Mouse (Mus musculus): ENCODE results near the gene Ephb6. TPM values are rescaled to one million over a fixed set of nuclear protein-coding genes. Genes with fewer than 3 reads are reported as not detected.
A peak's percentile ranks its signal among the peaks of the same experiment; 100 is the strongest.

The Ephb6 gene
- total and polyA plus RNA-seq, 3 experiments = 0.46 to 1.2 TPM; not detected in 1

DNA sequence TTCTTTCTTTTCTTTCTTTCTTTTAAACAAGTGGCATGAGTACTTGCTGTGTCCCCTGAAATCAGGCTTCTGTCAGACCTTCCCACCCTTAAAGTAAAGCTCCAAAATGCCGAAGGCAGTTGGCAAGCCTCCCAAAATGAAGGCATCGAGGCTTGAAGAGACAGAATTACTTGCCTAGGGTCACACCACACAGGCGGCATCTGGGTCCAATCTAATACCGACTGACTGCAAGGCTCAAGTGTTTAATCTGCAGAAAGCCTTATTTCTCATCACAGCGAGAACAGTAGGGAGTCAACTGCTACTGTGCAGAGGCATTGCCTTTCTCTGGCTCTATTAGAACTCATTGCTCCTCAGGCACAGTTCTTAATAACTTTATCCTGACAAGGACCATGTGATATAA lies 28.0 kb upstream of the Ephb6 start:
- no peaks in the 10 kb centered on the region for H3K4me1 ChIP-seq (ENCODE audit: insufficient read depth, low read depth, low read length)
- H3K4me3 ChIP-seq (ENCODE audit: low read depth, low read length) = no peak overlapping the region
- ATAC-seq (ENCODE audit: extremely low read depth, insufficient number of reproducible peaks, low FRiP score, poor library complexity, severe bottlenecking) (no peak), DNase-seq (ENCODE audit: low spot score) (no peak)
- H3K27me3 ChIP-seq (ENCODE audit: insufficient read depth, low read length) = no peaks in the 10 kb centered on the region
- H3K36me3 ChIP-seq (replicated peaks) = no peaks in the 10 kb centered on the region
- no peak for TF ChIP-seq GATA1 (IDR thresholded peaks at IDR 0.05; ENCODE audit: borderline replicate concordance, low read length)
- TF ChIP-seq CTCF (IDR thresholded peaks at IDR 0.05; ENCODE audit: low read depth, low read length) = no peak
- no peak for TF ChIP-seq POLR2AphosphoS5 (IDR thresholded peaks at IDR 0.05; ENCODE audit: insufficient replicate concordance, low read depth, low read length)
- TF ChIP-seq GATA2 (IDR thresholded peaks at IDR 0.05; ENCODE audit: borderline replicate concordance, low read depth, low read length) = no peak
- TF ChIP-seq TAL1 (conservative IDR thresholded peaks at IDR 0.05; ENCODE audit: low read depth, low read length) = no peak
- H3K9me3 ChIP-seq (replicated peaks) = no peaks in the 10 kb centered on the region

- no peaks in the 10 kb centered on the region for H3K36me3 ChIP-seq (replicated peaks)
- no peak for DNase-seq (ENCODE audit: low spot score)
- ATAC-seq (ENCODE audit: extremely low read depth, insufficient number of reproducible peaks, low FRiP score, poor library complexity, severe bottlenecking) = no peak
Measured at GRCm38 (mm10) chr6:41581295-41581694, 24.0 kb upstream of the Ephb6 start.

DNA sequence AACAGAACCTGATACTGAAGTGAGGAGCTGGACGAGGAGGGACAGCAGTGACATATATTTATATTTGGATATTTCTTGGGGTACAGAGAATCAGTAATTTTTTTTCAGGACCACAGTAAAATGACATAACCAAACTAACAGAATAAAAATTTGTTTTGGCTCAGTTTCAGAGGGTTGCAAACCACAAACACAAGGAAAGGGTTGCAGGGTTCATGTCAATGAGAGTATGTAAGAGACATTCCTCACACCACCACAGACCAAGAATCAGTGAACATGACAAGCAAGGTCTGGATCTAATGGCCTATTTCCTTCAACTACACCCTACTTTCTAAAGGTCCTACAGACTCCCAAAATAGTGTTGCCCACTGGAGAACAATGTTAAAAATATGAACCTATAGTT lies 23.1 kb upstream of the Ephb6 start:
- no peak overlapping the region for H3K4me3 ChIP-seq (ENCODE audit: low read depth, low read length)
- TF ChIP-seq CTCF (IDR thresholded peaks at IDR 0.05; ENCODE audit: low read depth, low read length) (no peak), GATA1 (IDR thresholded peaks at IDR 0.05; ENCODE audit: borderline replicate concordance, low read length) (no peak), GATA2 (IDR thresholded peaks at IDR 0.05; ENCODE audit: borderline replicate concordance, low read depth, low read length) (no peak), TAL1 (conservative IDR thresholded peaks at IDR 0.05; ENCODE audit: low read depth, low read length) (no peak)
- DNase-seq (ENCODE audit: low spot score) = no peak
- H3K9me3 ChIP-seq (replicated peaks) = no peaks in the 10 kb centered on the region
- ATAC-seq (ENCODE audit: extremely low read depth, insufficient number of reproducible peaks, low FRiP score, poor library complexity, severe bottlenecking) = no peak
- H3K27me3 ChIP-seq (ENCODE audit: insufficient read depth, low read length) = peaks cover under 1% of the 10 kb centered on the region; the same call in 1 of the 2 replicates
- no peaks in the 10 kb centered on the region for H3K4me1 ChIP-seq (ENCODE audit: insufficient read depth, low read depth, low read length)
- H3K36me3 ChIP-seq (replicated peaks) = no peaks in the 10 kb centered on the region

More at GRCm38 (mm10) chr6:41581295-41581694, 24.0 kb upstream of the Ephb6 start:
- no peak for TF ChIP-seq TAL1 (conservative IDR thresholded peaks at IDR 0.05; ENCODE audit: low read depth, low read length)
- TF ChIP-seq POLR2AphosphoS5 (IDR thresholded peaks at IDR 0.05; ENCODE audit: insufficient replicate concordance, low read depth, low read length) = no peak
- no peak for TF ChIP-seq CTCF (IDR thresholded peaks at IDR 0.05; ENCODE audit: low read depth, low read length)
- no peak for TF ChIP-seq GATA2 (IDR thresholded peaks at IDR 0.05; ENCODE audit: borderline replicate concordance, low read depth, low read length)
- no peak for TF ChIP-seq GATA1 (IDR thresholded peaks at IDR 0.05; ENCODE audit: borderline replicate concordance, low read length)
- no peaks in the 10 kb centered on the region for H3K9me3 ChIP-seq (replicated peaks)
- H3K4me3 ChIP-seq (ENCODE audit: low read depth, low read length) = no peak overlapping the region
- H3K4me1 ChIP-seq (ENCODE audit: insufficient read depth, low read depth, low read length) = no peaks in the 10 kb centered on the region
- no peaks in the 10 kb centered on the region for H3K27me3 ChIP-seq (ENCODE audit: insufficient read depth, low read length)

- H3K36me3 ChIP-seq (replicated peaks) = no peaks in the 10 kb centered on the region
- peak overlapping the region; percentile 74 for H3K4me3 ChIP-seq (ENCODE audit: low read depth, low read length)
- DNase-seq (ENCODE audit: low spot score) (peak; percentile 18), ATAC-seq (ENCODE audit: extremely low read depth, insufficient number of reproducible peaks, low FRiP score, poor library complexity, severe bottlenecking) (peak; percentile 62)
- no peaks in the 10 kb centered on the region for H3K9me3 ChIP-seq (replicated peaks)
- TF ChIP-seq TAL1 (conservative IDR thresholded peaks at IDR 0.05; ENCODE audit: low read depth, low read length) = no peak
- no peak for TF ChIP-seq POLR2AphosphoS5 (IDR thresholded peaks at IDR 0.05; ENCODE audit: insufficient replicate concordance, low read depth, low read length)
- no peak for TF ChIP-seq GATA2 (IDR thresholded peaks at IDR 0.05; ENCODE audit: borderline replicate concordance, low read depth, low read length)
- no peak for TF ChIP-seq GATA1 (IDR thresholded peaks at IDR 0.05; ENCODE audit: borderline replicate concordance, low read length)
- 0 out of 2 replicates have a peak, but pooled peaks have one; percentile 6 for TF ChIP-seq CTCF (IDR thresholded peaks at IDR 0.05; ENCODE audit: low read depth, low read length)
- H3K4me1 ChIP-seq (ENCODE audit: insufficient read depth, low read depth, low read length) = peaks cover 20% of the 10 kb centered on the region
- H3K27me3 ChIP-seq (ENCODE audit: insufficient read depth, low read length) = peaks cover 39% of the 10 kb centered on the region
Measured at GRCm38 (mm10) chr6:41604401-41605050, 756 bp upstream of the Ephb6 start.

- H3K4me3 ChIP-seq (ENCODE audit: low read depth, low read length) = peak overlapping the region; percentile 74; the same call in 1 of the 2 replicates
Measured at GRCm38 (mm10) chr6:41605794-41606104, 467 bp downstream of the Ephb6 start.

DNA sequence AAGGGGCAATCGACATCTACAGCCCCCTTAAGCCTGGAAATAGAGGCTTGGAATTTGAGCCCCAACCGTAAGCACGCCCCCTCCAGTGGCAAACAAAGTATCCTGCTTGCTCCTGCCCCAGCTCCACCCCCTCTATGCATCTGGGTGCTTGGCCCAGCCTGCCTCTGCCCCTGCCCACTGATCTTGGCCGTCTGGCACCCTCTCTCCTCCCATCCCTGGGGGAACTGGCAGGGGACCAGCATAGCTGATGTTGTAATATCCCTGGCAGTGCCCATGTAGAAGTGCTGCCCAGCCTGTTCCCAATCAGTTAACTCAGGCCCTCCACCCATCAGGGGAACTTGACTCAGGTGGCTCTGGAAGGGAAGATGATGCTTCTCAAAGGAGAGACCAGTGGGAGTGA lies 932 bp downstream of the Ephb6 start:
- Histone ChIP-seq H3K27me3 (ENCODE audit: insufficient read depth, low read length) (peaks cover 34% of the 10 kb centered on the region), H3K36me3 (replicated peaks) (no peaks in the 10 kb centered on the region), H3K4me1 (ENCODE audit: insufficient read depth, low read depth, low read length) (peaks cover 20% of the 10 kb centered on the region), H3K4me3 (ENCODE audit: low read depth, low read length) (no peak overlapping the region), H3K9me3 (replicated peaks) (no peaks in the 10 kb centered on the region)
- TF ChIP-seq GATA2 (IDR thresholded peaks at IDR 0.05; ENCODE audit: borderline replicate concordance, low read depth, low read length) (no peak), POLR2AphosphoS5 (IDR thresholded peaks at IDR 0.05; ENCODE audit: insufficient replicate concordance, low read depth, low read length) (no peak), TAL1 (conservative IDR thresholded peaks at IDR 0.05; ENCODE audit: low read depth, low read length) (no peak), GATA1 (IDR thresholded peaks at IDR 0.05; ENCODE audit: borderline replicate concordance, low read length) (no peak), CTCF (IDR thresholded peaks at IDR 0.05; ENCODE audit: low read depth, low read length) (no peak)
- no peak for DNase-seq (ENCODE audit: low spot score)
- no peak for ATAC-seq (ENCODE audit: extremely low read depth, insufficient number of reproducible peaks, low FRiP score, poor library complexity, severe bottlenecking)

More at GRCm38 (mm10) chr6:41605794-41606104, 467 bp downstream of the Ephb6 start:
- Histone ChIP-seq H3K9me3 (replicated peaks) (no peaks in the 10 kb centered on the region), H3K4me1 (ENCODE audit: insufficient read depth, low read depth, low read length) (peaks cover 20% of the 10 kb centered on the region), H3K27me3 (ENCODE audit: insufficient read depth, low read length) (peaks cover 34% of the 10 kb centered on the region), H3K36me3 (replicated peaks) (no peaks in the 10 kb centered on the region)
- TF ChIP-seq CTCF (IDR thresholded peaks at IDR 0.05; ENCODE audit: low read depth, low read length) (no peak), GATA2 (IDR thresholded peaks at IDR 0.05; ENCODE audit: borderline replicate concordance, low read depth, low read length) (no peak), POLR2AphosphoS5 (IDR thresholded peaks at IDR 0.05; ENCODE audit: insufficient replicate concordance, low read depth, low read length) (no peak), TAL1 (conservative IDR thresholded peaks at IDR 0.05; ENCODE audit: low read depth, low read length) (no peak)
- DNase-seq (ENCODE audit: low spot score) (no peak), ATAC-seq (ENCODE audit: extremely low read depth, insufficient number of reproducible peaks, low FRiP score, poor library complexity, severe bottlenecking) (no peak)
